Mouse (Mus musculus) R1 (cell line): Measurements from ENCODE around the gene Tent5a.
A peak's percentile ranks its signal among the peaks of the same experiment; 100 is the strongest.

ENCODE experiments used
- DNase-seq: peaks from one replicate; pipeline ENCODE4 v3.0.0-alpha.2; 2018; ENCODE audit warnings: low read depth, low spot score

Tent5a gene

DNA sequence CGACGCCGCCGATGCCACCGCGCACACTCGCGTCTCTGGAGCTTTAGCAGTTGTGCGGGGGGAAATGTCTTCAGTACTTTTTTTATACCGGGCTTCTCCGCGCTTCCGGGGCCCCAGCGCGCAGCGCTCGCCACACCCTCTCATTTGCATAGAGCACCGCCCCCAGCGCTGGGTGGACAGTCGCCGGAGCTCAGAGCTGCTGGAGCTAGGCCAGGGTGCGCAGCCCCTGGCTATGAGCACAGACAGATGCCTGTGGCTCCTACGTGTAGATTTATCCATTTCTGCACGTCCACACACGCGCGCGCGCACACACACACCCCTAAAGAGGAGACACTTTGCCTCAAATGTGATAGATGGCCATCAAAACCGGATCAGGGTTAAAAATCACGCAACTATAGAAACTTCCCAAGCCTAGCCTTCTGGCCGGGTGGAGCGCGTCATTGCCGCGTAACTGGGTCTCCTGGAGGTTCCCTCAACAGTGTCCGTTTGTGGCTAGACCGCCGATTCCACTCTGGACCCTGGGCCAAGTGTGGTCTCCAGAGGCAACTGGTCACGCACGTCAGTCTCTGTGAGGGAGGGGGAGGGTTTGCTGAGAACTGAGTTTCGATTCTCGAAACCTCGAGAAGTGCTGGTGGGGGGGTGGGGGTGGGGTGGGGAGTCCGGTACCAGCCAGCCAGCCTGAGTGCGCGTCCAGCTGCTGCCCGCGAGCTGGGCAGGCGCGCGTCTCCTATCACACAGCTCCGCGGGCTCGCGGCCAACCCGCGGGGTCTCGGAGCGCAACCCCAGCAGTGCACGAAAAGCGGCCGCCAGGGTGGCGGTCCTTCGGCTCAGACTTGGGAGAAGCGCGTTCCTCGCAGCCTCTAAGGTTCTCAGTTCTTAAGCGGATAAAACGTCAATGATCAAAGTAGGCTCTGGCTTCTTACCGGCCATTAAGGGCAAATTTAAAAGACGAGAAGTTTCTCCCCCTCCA is at the start of gene Tent5a:
TSS of gene Tent5a (minus strand) at position 107 of the 970 bp plus-strand sequence.
- peak; percentile 72 for DNase-seq

GRCm38 (mm10) chr9:85376643-85377307 is 49.6 kb upstream of the Tent5a start:
- DNase-seq, result no peak

- DNase-seq, result no peak
Measured at GRCm38 (mm10) chr9:85375152-85375551, 48.0 kb upstream of the Tent5a start.

DNA sequence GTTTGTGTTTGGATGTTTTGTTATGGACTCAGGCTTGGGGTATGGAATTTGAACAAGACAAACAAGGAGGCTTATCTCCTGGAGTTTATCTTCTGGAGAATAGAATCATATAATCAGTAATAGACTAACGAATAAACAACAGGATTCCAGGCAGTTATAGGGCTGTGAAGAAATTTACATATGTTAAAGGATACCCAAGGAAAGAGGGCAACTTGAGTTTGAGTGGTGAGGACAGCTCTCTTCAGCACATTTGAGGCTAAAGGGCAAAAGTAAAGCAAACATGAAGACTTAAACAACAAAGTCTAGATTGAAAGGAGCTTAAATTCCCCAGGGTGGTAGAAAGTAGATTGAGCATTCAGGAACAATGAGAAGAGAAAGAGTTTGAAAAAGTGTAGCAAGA is 44.9 kb upstream of the Tent5a start:
- DNase-seq, result no peak

DNA sequence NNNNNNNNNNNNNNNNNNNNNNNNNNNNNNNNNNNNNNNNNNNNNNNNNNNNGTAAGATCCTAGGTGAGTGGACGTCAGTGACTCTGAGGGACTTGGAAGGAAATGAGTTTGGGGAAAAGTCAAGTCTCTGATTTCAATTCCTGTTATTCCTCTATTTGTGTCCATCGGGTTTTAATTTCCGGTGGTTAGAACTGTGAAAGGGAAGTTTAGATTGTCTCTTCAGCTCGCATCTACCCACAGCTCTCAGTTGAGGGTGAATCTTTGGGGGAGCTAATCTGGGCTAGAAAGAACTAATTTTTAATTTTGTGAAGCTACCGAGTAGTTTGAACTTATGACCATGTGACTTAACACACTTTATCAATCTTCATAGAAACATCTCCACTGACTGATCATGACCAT is 42.4 kb upstream of the Tent5a start:
- DNase-seq, result no peak

GRCm38 (mm10) chr9:85357154-85357860 is 30.2 kb upstream of the Tent5a start:
- no peak for DNase-seq

DNA sequence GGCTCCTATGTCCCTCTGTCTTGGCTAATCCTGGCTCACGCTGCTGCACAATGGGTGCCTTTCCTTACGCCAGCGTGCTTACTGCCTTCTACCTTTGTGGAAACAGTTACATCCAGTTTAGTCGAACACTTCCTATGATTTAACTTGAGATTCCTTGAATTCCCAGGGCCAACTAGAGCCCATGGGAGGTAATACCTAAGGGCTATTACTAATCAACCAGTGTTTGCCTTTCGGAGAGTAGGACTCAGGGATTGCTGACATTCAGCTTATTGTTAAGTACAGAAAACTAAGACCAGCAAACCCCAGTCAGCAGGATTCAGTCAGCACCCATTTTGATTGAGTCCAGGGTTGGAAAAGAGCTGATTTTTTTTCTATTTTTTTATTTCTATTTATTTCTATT is 28.4 kb upstream of the Tent5a start:
- no peak for DNase-seq

GRCm38 (mm10) chr9:85347823-85348523 is 20.8 kb upstream of the Tent5a start:
- no peak for DNase-seq

- DNase-seq, result no peak
Measured at GRCm38 (mm10) chr9:85342892-85343785, 16.0 kb upstream of the Tent5a start.

DNA sequence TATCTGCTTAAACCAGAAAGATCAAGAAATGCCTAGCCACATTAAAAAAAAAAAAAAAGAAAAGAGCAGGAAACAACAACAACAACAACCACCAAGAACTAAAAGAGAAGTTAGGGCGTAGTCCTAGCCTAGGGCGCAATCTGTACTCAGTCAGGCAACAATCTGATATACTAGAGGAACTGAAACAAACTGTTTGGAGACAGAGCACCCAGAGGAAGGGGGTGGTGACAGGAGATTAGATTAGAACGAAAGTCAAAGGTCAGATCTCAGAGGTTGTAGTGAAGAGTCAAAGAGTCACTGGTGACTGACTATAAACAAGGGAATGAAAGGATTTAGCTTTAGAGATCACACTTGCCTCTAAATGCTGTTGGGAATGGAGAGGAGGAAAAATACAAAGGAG is 13.2 kb upstream of the Tent5a start:
- DNase-seq, result no peak

- DNase-seq, result no peak
Measured at GRCm38 (mm10) chr9:85336046-85336445, 8.9 kb upstream of the Tent5a start.

- no peak for DNase-seq
Measured at GRCm38 (mm10) chr9:85331521-85331920, 4.4 kb upstream of the Tent5a start.

DNA sequence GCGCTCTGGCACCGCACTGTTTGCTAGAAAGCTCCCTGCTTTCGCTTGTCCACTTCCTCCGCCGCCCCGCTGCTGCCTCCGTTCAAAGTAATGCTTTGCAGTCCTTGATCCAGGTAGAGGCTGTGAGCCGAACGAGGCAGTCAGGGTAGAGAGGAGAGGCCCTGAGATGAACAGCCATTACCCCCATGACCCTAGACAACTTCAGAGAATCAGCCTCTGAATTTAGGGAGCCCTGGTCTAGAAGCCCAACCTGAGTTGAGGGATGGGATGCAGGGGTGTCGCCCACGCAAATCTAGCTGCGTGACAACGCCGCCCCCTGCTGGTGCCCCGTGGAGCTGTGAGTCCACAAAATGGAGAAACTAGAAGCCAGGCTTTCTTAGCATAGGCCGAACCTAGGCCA is 1.1 kb upstream of the Tent5a start:
- DNase-seq, result peak; percentile 76

GRCm38 (mm10) chr9:85326292-85327241 is 581 bp downstream of the Tent5a start:
- DNase-seq, result peak; percentile 48

- DNase-seq, result no peak
Measured at GRCm38 (mm10) chr9:85325201-85325868, 1.8 kb downstream of the Tent5a start.

DNA sequence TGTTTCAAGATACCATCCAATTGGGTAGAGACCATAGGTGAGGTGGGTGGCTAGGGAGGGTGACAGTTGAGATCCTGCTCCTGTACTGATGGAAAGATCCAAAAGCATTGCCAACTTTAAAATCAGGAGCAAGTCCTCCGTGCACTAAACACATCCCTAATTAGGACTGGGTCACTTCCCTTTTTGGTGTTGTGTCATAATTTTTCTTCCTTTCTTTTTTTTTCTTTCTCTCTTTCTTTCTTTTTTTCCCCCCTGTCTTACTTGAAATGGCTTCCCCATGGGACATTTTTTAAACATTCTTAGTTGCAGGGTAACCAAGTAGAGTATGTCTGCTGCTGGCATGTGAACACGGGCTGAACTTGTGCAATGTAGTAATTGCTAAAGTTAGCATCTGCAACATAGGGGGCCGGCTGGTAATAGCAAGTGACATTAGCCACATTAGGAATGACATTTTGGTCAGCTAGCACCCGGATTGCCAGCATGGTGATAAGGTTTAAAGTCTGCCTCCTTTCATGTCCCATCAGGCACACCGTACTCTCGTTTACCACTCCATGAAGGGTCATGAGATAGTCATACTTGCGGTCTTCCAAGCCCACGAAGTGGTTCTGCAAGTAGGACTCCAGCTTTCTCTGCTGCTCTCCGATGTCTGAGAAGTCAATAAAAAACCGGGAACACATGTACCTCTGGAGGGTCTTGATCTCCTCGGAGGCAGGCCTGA is 2.8 kb downstream of the Tent5a start:
- no peak for DNase-seq

GRCm38 (mm10) chr9:85320167-85320951 is 6.8 kb downstream of the Tent5a start:
- DNase-seq, result no peak
